Mouse (Mus musculus) bone marrow, adult 2 months (tissue): Measurements from ENCODE around the gene Ndufa13.

Experiments used
- CTCF ChIP-seq: fragments of 200-500 bp; IDR thresholded peaks from 2 replicates; pipeline ENCODE4 v1.5.1; 2011; ENCODE audit warnings: low read length, control low read depth; ENCODE audit not compliant: control insufficient read depth, insufficient read depth
- POLR2A ChIP-seq: fragments of 200-500 bp; IDR thresholded peaks from 2 replicates; pipeline ENCODE4 v1.6.1; 2011; ENCODE audit warnings: low read depth, mild to moderate bottlenecking, control low read depth, low read length, borderline replicate concordance; ENCODE audit not compliant: control insufficient read depth

DNA sequence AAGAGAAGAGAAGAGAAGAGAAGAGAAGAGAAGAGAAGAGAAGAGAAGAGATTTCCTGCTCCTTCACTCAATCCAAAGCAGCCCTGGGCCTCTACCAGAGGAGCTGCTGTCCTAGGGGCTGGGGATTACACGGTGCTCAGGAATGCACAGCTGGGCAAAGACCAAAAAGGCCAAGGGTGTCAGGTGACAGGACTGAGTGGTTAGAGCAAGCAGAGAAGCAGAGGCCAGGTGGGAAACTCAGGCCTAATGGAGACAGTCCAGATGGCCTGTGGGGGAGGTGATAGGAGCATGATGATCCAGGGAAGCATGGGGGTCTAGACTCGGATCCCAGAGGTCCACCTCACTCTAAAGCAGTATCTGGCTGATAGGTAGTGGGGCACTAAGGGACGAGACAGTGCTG, 37.3 kb upstream of the Ndufa13 start:
- TF ChIP-seq POLR2A: no peak
- no peak for TF ChIP-seq CTCF
